Mouse (Mus musculus): ENCODE measurements around the gene Itgal.

DNA sequence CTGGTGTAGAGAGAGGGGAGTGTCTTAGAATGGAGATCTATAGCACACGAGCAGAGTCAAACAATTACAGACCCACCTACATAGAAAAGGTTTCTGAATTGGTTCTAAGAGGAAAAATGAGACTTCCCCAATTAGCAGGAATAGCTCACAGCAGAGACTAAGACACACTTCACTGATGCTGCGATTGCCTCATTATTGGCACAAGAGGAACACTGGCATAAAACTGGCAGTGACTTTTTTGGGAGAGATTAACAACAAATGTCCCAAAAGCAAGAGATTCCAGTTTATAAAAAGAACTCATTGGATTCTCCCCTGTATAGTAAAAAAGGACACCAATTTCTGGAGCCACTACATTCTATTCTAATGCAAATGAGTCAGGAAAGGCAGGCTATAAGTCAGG lies 61.8 kb downstream of the Itgal start:
- TF ChIP-seq POLR2A (IDR thresholded peaks at IDR 0.05; ENCODE audit: extremely low read depth, insufficient read depth, low read length) (no peak), CTCF (IDR thresholded peaks at IDR 0.05; ENCODE audit: extremely low read depth, insufficient read depth, low read length) (no peak)
